Mouse (Mus musculus): ENCODE measurements around the gene Hspa5. TPM values are rescaled to one million over a fixed set of nuclear protein-coding genes. Genes with fewer than 3 reads are reported as not detected.
"Not testable (repeated sequence)": the region's sequence is repeated elsewhere in the genome, so short reads cannot be mapped to it uniquely, and the experiment has no call there.

Gene Hspa5
- polyA plus RNA-seq, 1 experiment = 520 TPM

- H3K36me3 ChIP-seq (ENCODE audit: control insufficient read depth, insufficient read depth) = peaks cover 72% of the 10 kb centered on the region
- no peaks in the 10 kb centered on the region for H3K27me3 ChIP-seq (ENCODE audit: control insufficient read depth, insufficient read depth, insufficient read length)
- TF ChIP-seq CTCF (IDR thresholded peaks at IDR 0.05; ENCODE audit: control insufficient read depth, insufficient read depth, insufficient read length) = peak; percentile 66
- TF ChIP-seq MYOG (IDR thresholded peaks at IDR 0.05; ENCODE audit: control insufficient read depth, extremely low read depth, insufficient read length) = no peak
- peak; percentile 19 for TF ChIP-seq MAX (IDR thresholded peaks at IDR 0.05)
- H3K79me2 ChIP-seq (ENCODE audit: control insufficient read depth, insufficient read depth) = no peaks in the 10 kb centered on the region
- H3K79me3 ChIP-seq (ENCODE audit: low read depth) = no peaks in the 10 kb centered on the region
- H3ac ChIP-seq (ENCODE audit: control insufficient read depth, insufficient read length, low read depth) = no peak overlapping the region
- no peak overlapping the region for H3K4me3 ChIP-seq (ENCODE audit: insufficient read depth, poor library complexity, severe bottlenecking)
These were observed 12.3 kb downstream of the Hspa5 start for GRCm38 (mm10) chr2:34784085-34784484.

GRCm38 (mm10) chr2:34790282-34790681 lies 18.5 kb downstream of the Hspa5 start:
- Histone ChIP-seq H3K4me3 (ENCODE audit: insufficient read depth, poor library complexity, severe bottlenecking) (no peak overlapping the region), H3K79me3 (ENCODE audit: low read depth) (no peaks in the 10 kb centered on the region), H3ac (ENCODE audit: control insufficient read depth, insufficient read length, low read depth) (no peak overlapping the region), H3K36me3 (ENCODE audit: control insufficient read depth, insufficient read depth) (peaks cover 62% of the 10 kb centered on the region), H3K27me3 (ENCODE audit: control insufficient read depth, insufficient read depth, insufficient read length) (no peaks in the 10 kb centered on the region), H3K79me2 (ENCODE audit: control insufficient read depth, insufficient read depth) (no peaks in the 10 kb centered on the region)
- no peak for TF ChIP-seq MYOD1 (IDR thresholded peaks at IDR 0.05; ENCODE audit: control insufficient read depth, insufficient read length, low read depth)
- TF ChIP-seq USF1 (IDR thresholded peaks at IDR 0.05; ENCODE audit: low read depth) = no peak
- no peak for TF ChIP-seq CTCF (IDR thresholded peaks at IDR 0.05; ENCODE audit: control insufficient read depth, insufficient read depth, insufficient read length)
- TF ChIP-seq FOSL1 (IDR thresholded peaks at IDR 0.05; ENCODE audit: insufficient read depth, low read length, poor library complexity, severe bottlenecking) = no peak
- TF ChIP-seq MAX (IDR thresholded peaks at IDR 0.05) = no peak
- no peak for TF ChIP-seq MYOG (IDR thresholded peaks at IDR 0.05; ENCODE audit: control insufficient read depth, extremely low read depth, insufficient read length)
- no peak for TF ChIP-seq CEBPB (IDR thresholded peaks at IDR 0.05; ENCODE audit: low read depth)

DNA sequence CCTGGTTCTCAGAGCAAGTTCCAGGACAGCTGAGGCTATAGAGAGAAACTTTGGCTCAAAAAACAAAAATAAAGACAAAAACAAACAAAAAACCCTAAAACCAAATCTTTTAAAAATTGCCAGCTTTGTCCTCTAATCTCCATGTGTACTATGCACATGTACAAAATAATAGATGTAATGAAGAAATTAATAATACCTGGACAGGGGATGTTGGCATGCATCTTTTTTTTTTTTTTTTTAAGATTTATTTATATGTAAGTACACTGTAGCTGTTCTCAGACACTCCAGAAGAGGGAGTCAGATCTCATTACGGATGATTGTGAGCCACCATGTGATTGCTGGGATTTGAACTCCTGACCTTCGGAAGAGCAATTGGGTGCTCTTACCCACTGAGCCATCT lies 20.8 kb downstream of the Hspa5 start:
- not testable (repeated sequence) for H3K79me2 ChIP-seq (ENCODE audit: control insufficient read depth, insufficient read depth); H3K4me3 ChIP-seq (ENCODE audit: insufficient read depth, poor library complexity, severe bottlenecking); H3K79me3 ChIP-seq (ENCODE audit: low read depth); H3K27me3 ChIP-seq (ENCODE audit: control insufficient read depth, insufficient read depth, insufficient read length); H3ac ChIP-seq (ENCODE audit: control insufficient read depth, insufficient read length, low read depth)
- peaks cover 50% of the 10 kb centered on the region for H3K36me3 ChIP-seq (ENCODE audit: control insufficient read depth, insufficient read depth)

DNA sequence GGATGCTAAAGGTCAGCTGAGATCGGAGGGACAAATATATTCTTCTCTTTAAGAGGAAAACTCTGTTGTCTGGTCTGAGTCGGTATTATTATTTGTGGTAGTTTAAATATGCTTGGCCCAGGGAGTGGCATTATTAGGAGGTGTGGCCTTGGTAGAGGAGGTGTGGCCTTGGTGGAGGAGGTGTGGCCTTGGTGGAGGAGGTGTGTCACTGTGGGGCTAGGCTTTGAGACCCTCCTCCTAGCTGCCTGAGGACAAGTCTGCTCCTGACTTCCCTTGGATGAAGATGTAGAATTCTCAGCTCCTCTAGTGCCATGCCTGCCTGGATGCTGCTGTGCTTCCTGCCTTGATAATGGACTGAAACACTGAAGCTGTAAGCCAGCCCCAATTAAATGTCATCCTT lies 22.7 kb downstream of the Hspa5 start:
- Histone ChIP-seq H3K27me3 (ENCODE audit: control insufficient read depth, insufficient read depth, insufficient read length) (no peaks in the 10 kb centered on the region), H3K79me2 (ENCODE audit: control insufficient read depth, insufficient read depth) (peaks cover 13% of the 10 kb centered on the region), H3ac (ENCODE audit: control insufficient read depth, insufficient read length, low read depth) (no peak overlapping the region), H3K36me3 (ENCODE audit: control insufficient read depth, insufficient read depth) (peaks cover 36% of the 10 kb centered on the region), H3K4me3 (ENCODE audit: insufficient read depth, poor library complexity, severe bottlenecking) (no peak overlapping the region), H3K79me3 (ENCODE audit: low read depth) (no peaks in the 10 kb centered on the region)
- TF ChIP-seq FOSL1 (IDR thresholded peaks at IDR 0.05; ENCODE audit: insufficient read depth, low read length, poor library complexity, severe bottlenecking) (no peak), MAX (IDR thresholded peaks at IDR 0.05) (no peak), MYOD1 (IDR thresholded peaks at IDR 0.05; ENCODE audit: control insufficient read depth, insufficient read length, low read depth) (no peak), MYOG (IDR thresholded peaks at IDR 0.05; ENCODE audit: control insufficient read depth, extremely low read depth, insufficient read length) (no peak), USF1 (IDR thresholded peaks at IDR 0.05; ENCODE audit: low read depth) (no peak), CEBPB (IDR thresholded peaks at IDR 0.05; ENCODE audit: low read depth) (no peak), CTCF (IDR thresholded peaks at IDR 0.05; ENCODE audit: control insufficient read depth, insufficient read depth, insufficient read length) (no peak)

- H3K79me3 ChIP-seq (ENCODE audit: low read depth) = no peaks in the 10 kb centered on the region
- no peak overlapping the region for H3ac ChIP-seq (ENCODE audit: control insufficient read depth, insufficient read length, low read depth)
- H3K36me3 ChIP-seq (ENCODE audit: control insufficient read depth, insufficient read depth) = peaks cover 28% of the 10 kb centered on the region
- no peaks in the 10 kb centered on the region for H3K27me3 ChIP-seq (ENCODE audit: control insufficient read depth, insufficient read depth, insufficient read length)
- H3K79me2 ChIP-seq (ENCODE audit: control insufficient read depth, insufficient read depth) = peaks cover 13% of the 10 kb centered on the region
- no peak for TF ChIP-seq MAX (IDR thresholded peaks at IDR 0.05)
- TF ChIP-seq USF1 (IDR thresholded peaks at IDR 0.05; ENCODE audit: low read depth) = no peak
- TF ChIP-seq MYOD1 (IDR thresholded peaks at IDR 0.05; ENCODE audit: control insufficient read depth, insufficient read length, low read depth) = no peak
- no peak for TF ChIP-seq FOSL1 (IDR thresholded peaks at IDR 0.05; ENCODE audit: insufficient read depth, low read length, poor library complexity, severe bottlenecking)
- TF ChIP-seq CEBPB (IDR thresholded peaks at IDR 0.05; ENCODE audit: low read depth) = no peak
- TF ChIP-seq MYOG (IDR thresholded peaks at IDR 0.05; ENCODE audit: control insufficient read depth, extremely low read depth, insufficient read length) = no peak
- no peak for TF ChIP-seq CTCF (IDR thresholded peaks at IDR 0.05; ENCODE audit: control insufficient read depth, insufficient read depth, insufficient read length)
- H3K4me3 ChIP-seq (ENCODE audit: insufficient read depth, poor library complexity, severe bottlenecking) = no peak overlapping the region
These were observed 23.7 kb downstream of the Hspa5 start for GRCm38 (mm10) chr2:34795426-34795825.

GRCm38 (mm10) chr2:34799357-34800256 lies 27.8 kb downstream of the Hspa5 start, which contains the start of gene Rabepk:
TSS of gene Rabepk (minus strand) at chr2:34799912.
- no peak for TF ChIP-seq CTCF (IDR thresholded peaks at IDR 0.05; ENCODE audit: control insufficient read depth, insufficient read depth, insufficient read length)
- TF ChIP-seq MAX (IDR thresholded peaks at IDR 0.05) = no peak
- TF ChIP-seq MYOG (IDR thresholded peaks at IDR 0.05; ENCODE audit: control insufficient read depth, extremely low read depth, insufficient read length) = no peak
- TF ChIP-seq FOSL1 (IDR thresholded peaks at IDR 0.05; ENCODE audit: insufficient read depth, low read length, poor library complexity, severe bottlenecking) = no peak
- TF ChIP-seq USF1 (IDR thresholded peaks at IDR 0.05; ENCODE audit: low read depth) = no peak
- no peak for TF ChIP-seq MYOD1 (IDR thresholded peaks at IDR 0.05; ENCODE audit: control insufficient read depth, insufficient read length, low read depth)
- no peak for TF ChIP-seq CEBPB (IDR thresholded peaks at IDR 0.05; ENCODE audit: low read depth)
- H3K79me2 ChIP-seq (ENCODE audit: control insufficient read depth, insufficient read depth) = peaks cover 38% of the 10 kb centered on the region
- H3K79me3 ChIP-seq (ENCODE audit: low read depth) = peaks cover 20% of the 10 kb centered on the region
- peak within 1 kb of the TSS; percentile 66 for H3K4me3 ChIP-seq (ENCODE audit: insufficient read depth, poor library complexity, severe bottlenecking)
- H3K27me3 ChIP-seq (ENCODE audit: control insufficient read depth, insufficient read depth, insufficient read length) = no peaks in the 10 kb centered on the region
- peak within 1 kb of the TSS; percentile 67 for H3ac ChIP-seq (ENCODE audit: control insufficient read depth, insufficient read length, low read depth)
- peaks cover 13% of the 10 kb centered on the region for H3K36me3 ChIP-seq (ENCODE audit: control insufficient read depth, insufficient read depth)
